Mouse (Mus musculus) heart, adult 8-10 months (tissue): ENCODE measurements around the gene Nup50. TPM values are rescaled to one million over a fixed set of nuclear protein-coding genes. Genes with fewer than 3 reads are reported as not detected.

Experiments used
- DNase-seq: peaks from one replicate; pipeline ENCODE4 v3.0.0; 2022; ENCODE audit warnings: low spot score
- total RNA-seq, 4 experiments: library from RNA; stranded (reverse); gene quantifications; 2 replicates each; pipeline ENCODE4 v1.2.4; 2022

Nup50 gene
- total RNA-seq, 4 experiments from 2014 or later = 14.8 to 16.6 (median 15.9) TPM

DNA sequence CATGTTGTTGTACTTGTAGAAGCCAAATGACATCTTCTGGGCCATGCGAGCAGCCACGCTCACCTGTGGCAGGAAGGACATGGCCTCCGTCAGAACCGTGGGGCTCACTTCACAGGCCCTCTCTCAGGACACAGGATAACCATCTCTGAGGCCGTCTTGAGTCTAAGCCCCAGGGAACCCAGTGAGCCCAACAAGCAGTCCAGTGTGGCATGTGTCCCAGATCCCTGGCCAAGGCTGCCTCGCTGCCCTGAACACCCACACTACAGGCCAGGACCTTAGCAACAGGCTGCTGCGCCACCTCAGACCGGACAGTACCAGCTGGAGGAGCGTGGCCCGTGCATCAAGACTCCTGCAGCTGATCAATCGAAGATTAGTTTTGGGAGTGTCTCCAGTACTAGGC, 30.0 kb downstream of the Nup50 start:
- DNase-seq = no peak

DNA sequence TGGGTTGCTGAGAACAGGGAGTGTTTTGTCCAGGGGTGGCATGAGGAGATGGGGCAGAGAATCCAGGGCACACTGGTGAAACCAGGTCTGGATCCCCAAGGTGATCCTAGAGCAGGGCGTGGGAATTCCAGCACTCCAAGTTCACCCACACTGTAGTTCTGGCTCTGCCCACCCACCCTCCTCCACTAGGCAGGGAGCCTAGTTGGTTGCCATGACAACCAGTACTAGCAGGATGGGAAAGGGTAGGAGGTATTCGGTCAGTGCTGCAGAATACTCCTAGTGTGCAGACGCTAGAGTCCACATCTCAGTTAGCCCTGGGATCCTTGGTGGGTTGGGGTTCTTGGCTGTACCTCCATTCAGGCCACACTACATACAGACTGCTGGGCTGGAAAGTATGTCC, 34.6 kb downstream of the Nup50 start:
- no peak for DNase-seq

DNA sequence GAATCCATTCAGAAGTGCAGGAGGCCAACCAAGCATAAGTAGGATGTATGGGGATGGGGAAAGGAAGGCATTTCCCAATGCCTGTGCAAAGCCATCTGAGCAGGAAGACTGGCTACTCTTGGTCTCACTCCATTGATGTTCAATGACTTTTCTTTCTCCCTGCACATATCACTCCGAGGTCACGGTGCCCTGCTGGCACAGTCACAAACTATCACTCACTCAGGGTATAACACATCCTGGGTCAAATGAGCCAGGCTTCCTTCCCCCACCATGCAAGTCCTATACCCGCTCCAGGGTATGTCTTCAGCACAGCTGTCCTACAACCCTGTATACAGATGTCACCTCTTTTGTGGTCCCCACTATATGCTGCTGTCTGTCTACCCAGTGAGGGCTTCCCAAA, 35.1 kb downstream of the Nup50 start:
- no peak for DNase-seq

DNA sequence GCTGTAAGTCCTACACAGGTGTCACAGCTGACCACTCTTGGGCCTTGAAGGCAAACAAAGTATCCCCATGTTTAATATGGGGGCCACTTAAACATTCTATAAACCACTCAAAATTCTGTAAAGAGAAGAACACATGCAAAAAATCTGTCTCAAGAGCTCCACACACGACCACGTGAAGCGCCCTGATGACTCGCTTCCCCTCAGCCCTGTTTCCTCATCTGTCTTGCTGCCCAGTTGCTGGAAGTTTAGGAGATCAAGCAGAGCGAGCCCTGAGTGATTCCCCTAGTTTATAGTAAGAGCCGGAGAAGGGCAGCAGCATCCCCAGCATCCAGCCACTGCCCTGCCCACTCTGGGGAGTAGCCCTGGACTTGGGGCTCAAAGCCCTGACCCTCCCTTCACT, 36.7 kb downstream of the Nup50 start:
- no peak for DNase-seq

DNA sequence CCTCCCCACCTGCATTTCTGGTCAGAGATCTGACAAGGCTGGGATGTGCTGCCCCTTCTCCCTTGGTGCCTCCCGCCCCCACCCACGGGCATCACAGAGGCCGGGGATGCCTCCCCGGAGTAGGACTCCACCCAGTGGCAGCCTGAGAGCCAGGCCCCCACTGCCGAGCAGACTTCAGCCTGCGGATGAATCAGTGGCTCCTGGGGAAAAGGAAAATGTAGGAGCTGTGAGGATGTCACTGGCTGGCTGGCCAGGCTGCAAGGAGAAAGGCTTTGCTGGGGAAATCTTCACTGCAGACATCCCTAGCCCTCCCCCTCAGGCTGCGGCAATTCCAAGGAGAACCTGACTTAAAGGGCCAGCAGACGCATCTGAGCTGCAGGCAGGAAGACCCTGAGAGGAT, 37.5 kb downstream of the Nup50 start:
- DNase-seq = no peak

DNA sequence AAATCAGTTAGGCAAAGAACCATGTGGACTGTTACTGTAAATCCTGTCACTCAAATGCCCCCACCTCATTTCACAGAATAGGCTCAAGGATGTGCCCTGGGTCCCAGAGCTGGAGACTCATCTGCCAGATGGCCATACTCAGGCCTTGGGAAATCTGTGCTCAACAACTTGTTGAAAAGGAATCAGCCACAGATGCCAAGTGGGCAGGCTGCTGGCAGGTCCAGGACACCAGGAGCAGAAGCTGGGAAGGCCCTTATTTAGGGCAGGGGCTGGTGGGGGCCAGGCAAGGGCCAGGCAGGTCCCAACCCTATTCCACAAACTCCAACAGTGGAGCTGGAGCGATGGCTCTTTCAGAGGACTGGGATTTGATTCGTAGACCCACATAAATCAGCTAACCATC, 39.3 kb downstream of the Nup50 start:
- no peak for DNase-seq

- no peak for DNase-seq
Measured at GRCm38 (mm10) chr15:84964771-84965170, 41.6 kb downstream of the Nup50 start.

GRCm38 (mm10) chr15:84965575-84966360, 42.6 kb downstream of the Nup50 start:
- DNase-seq = no peak

- DNase-seq = no peak
Measured at GRCm38 (mm10) chr15:84968534-84968933, 45.3 kb downstream of the Nup50 start.

- DNase-seq = no peak
Measured at GRCm38 (mm10) chr15:84972860-84973543, 49.8 kb downstream of the Nup50 start.

DNA sequence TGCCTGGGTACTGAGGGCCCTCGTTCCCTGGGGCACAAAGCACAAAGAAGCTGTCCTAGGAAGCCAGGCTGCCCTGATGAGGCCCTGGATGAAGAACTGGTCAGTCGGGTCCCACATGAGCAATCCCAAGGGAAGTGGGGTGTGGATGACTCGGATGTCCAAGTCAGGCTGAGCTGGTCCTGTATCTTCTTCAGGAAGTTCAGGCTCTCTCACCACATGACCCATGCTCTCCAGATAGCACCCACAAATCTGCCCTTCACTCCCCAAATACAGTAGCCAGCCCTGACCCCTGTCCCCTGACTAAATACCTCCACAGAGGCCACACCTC, 50.3 kb downstream of the Nup50 start:
- DNase-seq = no peak

DNA sequence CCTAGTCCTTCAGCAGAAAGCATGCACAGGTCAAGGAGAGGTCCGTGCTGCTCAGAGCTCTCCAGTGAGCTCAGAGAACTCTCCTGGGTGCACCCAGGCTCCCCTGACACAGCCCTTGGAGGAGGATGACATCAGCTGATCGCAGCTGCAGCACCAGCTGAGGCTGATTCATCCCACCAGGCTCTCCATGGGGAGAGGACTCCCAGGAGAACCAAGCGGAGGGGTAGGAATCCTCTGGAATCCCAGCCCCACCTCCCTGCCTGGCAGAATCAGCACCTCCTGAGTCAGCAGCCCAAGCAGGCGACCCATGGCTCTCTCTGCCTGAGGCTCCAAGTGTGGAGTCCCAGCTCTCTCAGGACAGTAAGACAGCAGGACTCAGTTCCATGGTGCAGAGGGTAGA, 52.5 kb downstream of the Nup50 start:
- DNase-seq = no peak

GRCm38 (mm10) chr15:84981609-84982313, 58.5 kb downstream of the Nup50 start:
- peak; percentile 45 for DNase-seq

GRCm38 (mm10) chr15:84982888-84983287, 59.7 kb downstream of the Nup50 start:
- no peak for DNase-seq

- DNase-seq = no peak
Measured at GRCm38 (mm10) chr15:84983721-84984120, 60.5 kb downstream of the Nup50 start.

- DNase-seq = no peak
Measured at GRCm38 (mm10) chr15:84985516-84986160, 62.4 kb downstream of the Nup50 start.

DNA sequence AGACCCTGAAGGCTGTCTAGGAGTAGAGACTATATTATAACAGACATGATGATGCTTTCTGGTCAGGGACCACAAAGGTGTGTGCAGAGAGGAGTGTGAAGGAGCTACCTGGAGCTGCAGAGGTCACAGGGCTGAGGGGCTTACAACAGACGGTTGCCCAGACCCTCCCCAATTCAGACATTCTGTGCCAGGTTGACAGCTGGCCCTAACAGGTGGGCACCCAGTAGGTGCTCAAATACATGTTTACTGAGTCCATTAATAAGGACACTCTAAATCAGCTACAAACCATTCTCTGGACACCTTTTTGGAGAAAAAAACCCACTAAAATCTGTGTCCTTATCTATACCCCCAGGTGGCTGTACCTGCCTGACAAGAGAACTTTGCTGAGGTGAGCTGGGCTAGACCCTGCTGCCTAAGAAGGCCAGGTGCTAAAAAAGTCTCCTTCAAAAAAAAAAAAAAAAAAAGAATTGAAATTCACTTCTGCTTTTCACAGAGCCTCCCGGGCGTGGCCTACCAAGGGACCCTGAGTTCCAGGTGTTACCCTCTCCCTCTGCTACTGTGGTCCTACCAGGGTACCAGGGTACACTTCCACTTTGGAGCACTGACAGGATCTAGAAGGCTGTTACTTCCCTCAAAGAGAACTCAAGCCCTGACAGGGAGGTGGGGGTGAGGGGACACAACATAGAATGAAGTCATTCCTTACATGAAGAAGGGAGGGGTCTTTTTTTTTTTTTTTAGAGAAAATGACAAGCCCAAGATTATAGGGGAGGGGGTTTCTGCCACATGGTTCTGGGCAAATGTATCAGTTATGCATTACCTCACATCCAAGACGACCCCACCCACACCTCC, 63.2 kb downstream of the Nup50 start:
- no peak for DNase-seq

GRCm38 (mm10) chr15:84987020-84987815, 64.0 kb downstream of the Nup50 start:
- DNase-seq = no peak

DNA sequence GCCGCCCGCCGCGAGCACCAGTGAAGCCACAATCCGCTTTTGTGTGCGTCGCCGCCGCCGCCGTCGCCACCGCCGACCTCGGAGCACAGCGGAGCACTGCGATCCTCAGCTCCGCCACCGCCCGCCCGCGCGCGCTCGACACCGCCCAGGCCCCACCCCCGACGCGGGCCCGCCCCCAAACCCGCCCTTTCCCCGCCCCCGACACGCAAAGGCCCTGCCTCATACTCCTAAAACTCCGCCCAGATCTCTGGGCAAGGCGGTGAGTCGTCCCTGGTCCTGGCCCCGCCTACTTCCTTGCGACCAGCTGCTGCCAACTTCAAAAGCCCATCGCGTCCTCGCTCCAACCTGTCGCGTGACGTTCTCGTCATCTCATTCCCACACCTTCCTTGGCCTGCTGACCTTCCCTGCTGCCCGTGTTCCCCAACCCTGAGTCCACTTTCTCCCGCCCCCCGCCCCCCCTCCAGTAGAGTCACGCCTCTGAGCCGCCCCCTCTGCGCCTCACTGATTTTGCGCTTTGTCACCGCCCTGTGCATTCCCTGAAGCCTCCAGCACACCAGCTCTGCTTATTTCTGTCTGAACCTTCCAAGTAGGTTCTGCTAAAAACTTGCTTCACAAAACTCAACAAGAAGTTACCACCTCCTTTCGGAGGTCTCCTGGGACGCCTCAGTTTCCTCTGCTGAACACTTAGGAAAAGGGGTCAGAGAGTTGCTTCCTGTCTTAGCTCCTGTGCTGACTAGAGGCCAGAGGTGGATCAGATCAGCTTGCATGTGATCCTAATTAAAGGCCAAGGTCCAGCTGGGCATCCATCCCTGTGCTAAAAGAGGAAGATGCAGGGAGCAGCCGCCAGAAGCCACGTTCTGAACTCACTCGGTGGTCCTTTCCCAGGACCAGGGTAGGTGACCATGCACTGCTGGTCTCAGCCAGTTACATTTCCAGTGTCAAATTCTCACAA, 64.9 kb downstream of the Nup50 start, which contains the start of gene 5031439G07Rik:
TSS of gene 5031439G07Rik (minus strand) at position 678 of the 952 bp plus-strand sequence.
- DNase-seq = peak; percentile 91
